Mouse (Mus musculus) spleen, embryonic (tissue): ENCODE measurements around the gene Gm14288.
"Not testable (repeated sequence)": the region's sequence is repeated elsewhere in the genome, so short reads cannot be mapped to it uniquely, and the experiment has no call there.

Source experiments
- CTCF ChIA-PET: fragments of 350-600 bp; sonication (Branson Sonifier 250); formaldehyde crosslinking; loops from one replicate; lab custom pipeline; 2022; lab: Charles Lee

The Gm14288 gene

GRCm38 (mm10) chr2:175800993-175801392 lies at the start of gene Gm14288:
Gene Gm14288 (minus strand): TSS chr2:175801093.
- CTCF ChIA-PET: not testable (repeated sequence)

GRCm38 (mm10) chr2:175741237-175741636 lies 59.7 kb downstream of the Gm14288 start, which contains the start of gene Gm2007:
Gene Gm2007 (plus strand): TSS chr2:175741537.
- CTCF ChIA-PET: not testable (repeated sequence)
